Mouse (Mus musculus) hindbrain, embryonic 13.5 days (tissue): Measurements from ENCODE around the gene Phldb2. TPM values are rescaled to one million over a fixed set of nuclear protein-coding genes. Genes with fewer than 3 reads are reported as not detected.

Source experiments
- ATAC-seq: fragments of 200-750 bp; cut with Nextera tagmentation; 2 replicates; pipeline ENCODE4 v1.8.0; 2017; ENCODE audit warnings: moderate TSS enrichment; ENCODE audit not compliant: low FRiP score
- H3K27ac ChIP-seq: fragments of 300-500 bp; sonication (generic); 2 replicates; pipeline ENCODE4 v1.5.1; 2015; ENCODE audit warnings: inconsistent platforms, mild to moderate bottlenecking, moderate library complexity
- H3K27me3 ChIP-seq: fragments of 300-500 bp; sonication (generic); 2 replicates; pipeline ENCODE4 v1.6.1; 2015; ENCODE audit warnings: mild to moderate bottlenecking, inconsistent platforms
- H3K36me3 ChIP-seq: fragments of 300-500 bp; sonication (generic); 2 replicates; pipeline ENCODE4 v1.6.1; 2015; ENCODE audit warnings: mild to moderate bottlenecking, inconsistent platforms
- H3K4me1 ChIP-seq: fragments of 300-500 bp; sonication (generic); replicated peaks from 2 replicates; pipeline ENCODE4 v1.6.1; 2015; ENCODE audit warnings: inconsistent platforms
- H3K4me2 ChIP-seq: fragments of 300-500 bp; sonication (generic); 2 replicates; pipeline ENCODE4 v1.6.1; 2015; ENCODE audit warnings: inconsistent platforms, mild to moderate bottlenecking, moderate library complexity
- H3K4me3 ChIP-seq: fragments of 300-500 bp; sonication (generic); 2 replicates; pipeline ENCODE4 v1.5.1; 2015; ENCODE audit warnings: mild to moderate bottlenecking, inconsistent platforms
- H3K9ac ChIP-seq: fragments of 300-500 bp; sonication (generic); 2 replicates; pipeline ENCODE4 v1.6.1; 2015; ENCODE audit warnings: mild to moderate bottlenecking, inconsistent platforms
- H3K9me3 ChIP-seq: fragments of 300-500 bp; sonication (generic); 2 replicates; pipeline ENCODE4 v1.6.1; 2016; ENCODE audit warnings: inconsistent platforms
- WGBS: fragments of 180-500 bp; shearing (Covaris S2); methylation state at CpG from one replicate; pipeline ENCODE4 v1.1.7; 2015; 5-methylcytosine and 5-hydroxymethylcytosine counted together
- polyA plus RNA-seq: library from polyadenylated mRNA; unstranded; fragments of >200 nt; fragmentation: Nextera tagmentation; extraction: Ambion mirVana; gene quantifications from 2 replicates; pipeline ENCODE4 v1.2.1, GENCODE M21; 2015

Phldb2 gene
- polyA plus RNA-seq, 1 experiment from 2014 or later: 12.5 TPM

DNA sequence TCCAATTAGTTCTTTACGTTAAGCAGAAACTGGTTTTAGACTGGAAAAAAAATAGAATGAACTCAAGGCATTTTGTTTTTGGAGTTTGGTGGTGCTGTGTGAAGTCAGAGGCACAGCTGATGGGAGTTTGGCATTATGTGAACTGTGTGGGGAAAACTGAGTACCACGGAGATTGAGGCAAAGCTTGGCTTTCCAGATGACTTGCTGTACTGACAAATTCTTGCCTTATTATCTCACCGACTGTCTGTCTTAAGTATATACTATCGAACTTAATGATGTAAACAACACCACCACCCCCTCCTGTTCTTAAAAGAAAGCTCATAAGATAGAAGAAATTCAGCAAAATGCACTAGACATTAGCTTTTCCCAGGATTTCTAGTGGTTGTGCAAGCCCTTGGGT is 129.4 kb downstream of the Phldb2 start:
- Histone ChIP-seq H3K27ac (no peak overlapping the region), H3K4me2 (no peak overlapping the region), H3K4me1 (no peaks in the 10 kb centered on the region), H3K27me3 (no peaks in the 10 kb centered on the region), H3K4me3 (no peak overlapping the region), H3K9ac (no peak overlapping the region), H3K36me3 (peaks cover 11% of the 10 kb centered on the region; the same call in 1 of the 2 replicates), H3K9me3 (no peaks in the 10 kb centered on the region)
- no peak for ATAC-seq
- 69% methylated on average over 4 of the region's 4 CpGs for WGBS

DNA sequence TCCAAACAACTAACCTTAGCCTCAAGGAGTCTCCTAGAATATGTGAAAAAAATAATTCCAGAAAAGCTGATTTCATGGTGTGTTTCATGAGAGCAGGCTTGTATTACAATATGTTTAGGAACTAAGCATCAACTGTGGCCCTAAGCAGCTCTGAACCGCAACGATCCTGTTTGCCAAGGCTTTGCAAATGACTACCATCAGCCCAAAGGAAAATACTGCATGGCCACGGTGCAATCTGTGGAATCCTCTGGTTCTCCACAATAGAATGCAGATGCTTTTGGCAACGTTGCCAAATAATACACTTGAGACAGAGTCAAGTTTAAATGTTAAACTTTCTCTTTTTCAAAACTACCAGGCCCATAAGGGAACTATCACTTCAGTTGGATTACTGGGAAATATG is 133.5 kb downstream of the Phldb2 start:
- no peak for ATAC-seq
- Histone ChIP-seq H3K4me2 (no peak overlapping the region), H3K4me1 (no peaks in the 10 kb centered on the region), H3K36me3 (peaks cover 2% of the 10 kb centered on the region; the same call in 1 of the 2 replicates), H3K4me3 (no peak overlapping the region), H3K9me3 (no peaks in the 10 kb centered on the region), H3K27ac (no peak overlapping the region), H3K9ac (no peak overlapping the region), H3K27me3 (no peaks in the 10 kb centered on the region)
- WGBS: 85% methylated on average over 4 of the region's 4 CpGs

- no peaks in the 10 kb centered on the region for H3K27me3 ChIP-seq
- no peak overlapping the region for H3K9ac ChIP-seq
- no peak for ATAC-seq
These were observed 135.6 kb downstream of the Phldb2 start for GRCm38 (mm10) chr16:45817795-45818194.

DNA sequence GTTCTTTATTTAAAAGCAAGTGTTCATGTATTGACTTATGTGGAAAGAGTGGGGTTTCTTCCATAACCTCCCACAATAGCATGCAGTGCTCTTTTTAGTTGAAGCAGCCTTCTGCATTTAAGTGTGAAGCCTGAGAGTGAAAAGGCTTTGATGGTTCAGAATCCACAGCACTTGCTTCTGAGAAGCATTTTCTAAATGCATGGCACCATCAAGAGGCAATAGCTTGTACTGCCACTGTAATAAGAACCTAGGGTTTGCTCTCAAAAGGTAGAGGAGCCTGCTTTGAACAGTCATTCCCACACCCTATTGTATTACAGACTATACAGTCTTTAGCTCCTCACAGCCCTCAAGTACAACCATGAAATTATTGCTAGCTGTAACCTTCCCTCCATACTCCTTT is 136.7 kb downstream of the Phldb2 start:
- H3K9ac ChIP-seq: no peak overlapping the region
- no peak for ATAC-seq
- no peak overlapping the region for H3K4me3 ChIP-seq
- H3K4me2 ChIP-seq: no peak overlapping the region
- no peaks in the 10 kb centered on the region for H3K4me1 ChIP-seq
- H3K9me3 ChIP-seq: no peaks in the 10 kb centered on the region
- no peaks in the 10 kb centered on the region for H3K36me3 ChIP-seq
- H3K27me3 ChIP-seq: no peaks in the 10 kb centered on the region
- no peak overlapping the region for H3K27ac ChIP-seq

More at GRCm38 (mm10) chr16:45817795-45818194, 135.6 kb downstream of the Phldb2 start:
- WGBS: 85% methylated on average over 3 of the region's 3 CpGs
- H3K4me3 ChIP-seq: no peak overlapping the region
- H3K4me2 ChIP-seq: no peak overlapping the region
- H3K36me3 ChIP-seq: no peaks in the 10 kb centered on the region
- no peak overlapping the region for H3K27ac ChIP-seq
- no peaks in the 10 kb centered on the region for H3K4me1 ChIP-seq
- no peaks in the 10 kb centered on the region for H3K9me3 ChIP-seq

DNA sequence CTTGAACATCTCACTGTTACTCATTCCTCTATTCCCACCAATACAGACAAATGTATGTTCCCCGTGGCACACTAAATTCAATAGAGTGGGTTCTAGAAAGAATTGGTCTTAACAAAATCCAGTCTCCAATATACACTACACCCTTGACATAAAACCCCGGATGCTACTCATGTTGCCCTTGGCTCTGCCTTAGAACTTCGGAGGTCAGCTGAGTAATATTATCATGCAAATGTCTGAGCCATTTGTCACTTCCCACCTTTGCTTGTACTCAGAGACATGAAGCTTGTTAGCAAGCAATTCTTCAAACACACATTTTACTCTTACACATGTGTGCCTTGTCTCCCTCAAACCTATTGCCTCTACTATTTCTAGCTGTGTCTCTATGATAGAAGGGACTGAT is 138.8 kb downstream of the Phldb2 start:
- no peaks in the 10 kb centered on the region for H3K27me3 ChIP-seq
- H3K4me1 ChIP-seq: no peaks in the 10 kb centered on the region
- H3K36me3 ChIP-seq: no peaks in the 10 kb centered on the region
- no peak overlapping the region for H3K4me2 ChIP-seq
- no peak overlapping the region for H3K9ac ChIP-seq
- H3K9me3 ChIP-seq: no peaks in the 10 kb centered on the region
- ATAC-seq: no peak
- no peak overlapping the region for H3K27ac ChIP-seq
- WGBS: 76% methylated on average over 3 of the region's 3 CpGs
- no peak overlapping the region for H3K4me3 ChIP-seq

DNA sequence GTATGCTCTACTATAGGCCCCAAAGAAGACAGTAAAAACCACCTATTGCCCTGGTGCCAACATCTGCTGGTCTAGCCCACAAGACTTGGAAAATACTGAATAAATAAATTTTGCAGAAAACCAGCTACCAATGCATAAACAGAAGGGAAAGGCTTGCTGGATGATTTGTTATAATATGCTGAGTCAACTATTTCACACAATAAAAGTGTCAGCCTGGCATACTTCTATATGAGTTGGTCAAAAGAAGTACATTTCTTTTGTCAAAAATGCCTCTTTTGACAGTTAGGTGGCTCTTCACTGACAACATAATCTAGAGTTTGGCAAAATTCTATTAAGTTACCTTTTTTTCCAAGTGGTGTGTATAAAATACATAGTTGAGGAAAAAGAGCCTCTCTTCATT is 141.6 kb downstream of the Phldb2 start:
- Histone ChIP-seq H3K4me1 (no peaks in the 10 kb centered on the region), H3K27ac (no peak overlapping the region), H3K9ac (no peak overlapping the region), H3K36me3 (peaks cover 8% of the 10 kb centered on the region), H3K27me3 (no peaks in the 10 kb centered on the region), H3K9me3 (no peaks in the 10 kb centered on the region), H3K4me2 (no peak overlapping the region), H3K4me3 (no peak overlapping the region)
- ATAC-seq: no peak

- Histone ChIP-seq H3K4me2 (no peak overlapping the region), H3K4me1 (no peaks in the 10 kb centered on the region), H3K36me3 (peaks cover 8% of the 10 kb centered on the region), H3K9me3 (no peaks in the 10 kb centered on the region), H3K27ac (no peak overlapping the region), H3K27me3 (no peaks in the 10 kb centered on the region), H3K4me3 (no peak overlapping the region), H3K9ac (no peak overlapping the region)
- ATAC-seq: no peak
- 90% methylated on average over 6 of the region's 6 CpGs for WGBS
These were observed 142.5 kb downstream of the Phldb2 start for GRCm38 (mm10) chr16:45810829-45811326.

DNA sequence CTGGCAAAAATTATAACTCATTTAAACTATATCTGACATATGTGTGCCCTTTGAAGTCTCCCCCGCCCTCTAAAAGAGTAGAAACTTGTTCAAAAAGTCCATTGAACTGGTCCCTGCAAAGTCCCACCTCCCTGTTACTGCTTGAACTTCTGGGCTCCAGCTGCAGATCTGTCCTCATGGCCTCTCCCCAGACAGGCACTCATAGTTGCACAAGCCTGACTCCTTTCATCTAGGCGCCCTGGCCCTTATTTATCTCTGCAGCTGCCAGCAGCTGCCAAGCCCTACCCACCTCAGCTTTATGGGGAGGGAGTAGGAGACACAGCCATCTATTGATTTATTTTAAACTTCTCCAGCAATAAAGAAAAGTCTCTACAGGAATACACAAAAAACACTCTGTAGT is 143.2 kb downstream of the Phldb2 start:
- Histone ChIP-seq H3K9me3 (no peaks in the 10 kb centered on the region), H3K36me3 (peaks cover 8% of the 10 kb centered on the region), H3K9ac (no peak overlapping the region), H3K4me2 (no peak overlapping the region), H3K4me3 (no peak overlapping the region), H3K4me1 (no peaks in the 10 kb centered on the region), H3K27ac (no peak overlapping the region), H3K27me3 (no peaks in the 10 kb centered on the region)
- ATAC-seq: no peak
- WGBS: 83% methylated on average over 2 of the region's 2 CpGs

GRCm38 (mm10) chr16:45804708-45805107 is 148.7 kb downstream of the Phldb2 start:
- Histone ChIP-seq H3K36me3 (peaks cover 13% of the 10 kb centered on the region), H3K4me2 (no peak overlapping the region), H3K9me3 (no peaks in the 10 kb centered on the region), H3K27ac (no peak overlapping the region), H3K9ac (no peak overlapping the region), H3K4me3 (no peak overlapping the region), H3K27me3 (no peaks in the 10 kb centered on the region), H3K4me1 (no peaks in the 10 kb centered on the region)
- ATAC-seq: no peak
- 73% methylated on average over 3 of the region's 3 CpGs for WGBS

DNA sequence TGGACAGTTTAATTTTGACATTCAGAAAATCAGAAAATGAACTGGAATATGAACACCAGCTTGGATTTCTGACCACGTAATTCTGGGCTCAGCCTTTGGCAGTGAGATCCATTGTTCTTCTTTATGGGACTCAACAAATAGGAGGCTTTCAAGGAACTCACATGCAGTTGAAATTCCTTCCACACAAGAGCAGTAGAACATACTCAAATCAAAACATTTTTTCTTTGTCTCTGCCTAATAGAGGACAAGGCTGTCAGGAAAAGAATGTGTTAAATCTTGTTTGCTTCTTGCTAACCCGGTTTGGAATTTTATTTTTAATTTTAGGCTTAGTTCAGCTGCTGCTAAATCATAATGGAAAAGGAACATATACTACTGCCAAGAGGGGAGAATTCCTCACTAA is 153.0 kb downstream of the Phldb2 start:
- no peak for ATAC-seq
- Histone ChIP-seq H3K9ac (no peak overlapping the region), H3K4me2 (no peak overlapping the region), H3K4me1 (no peaks in the 10 kb centered on the region; the same call in 1 of the 2 replicates), H3K4me3 (no peak overlapping the region), H3K27me3 (no peaks in the 10 kb centered on the region), H3K9me3 (no peaks in the 10 kb centered on the region), H3K27ac (no peak overlapping the region), H3K36me3 (peaks cover 4% of the 10 kb centered on the region)
- WGBS: 80% methylated on average over 2 of the region's 2 CpGs

- 80% methylated on average over 4 of the region's 4 CpGs for WGBS
- no peak for ATAC-seq
- Histone ChIP-seq H3K4me1 (no peaks in the 10 kb centered on the region; the same call in 1 of the 2 replicates), H3K9ac (no peak overlapping the region), H3K36me3 (peaks cover 4% of the 10 kb centered on the region), H3K27me3 (no peaks in the 10 kb centered on the region), H3K9me3 (no peaks in the 10 kb centered on the region), H3K27ac (no peak overlapping the region), H3K4me3 (no peak overlapping the region), H3K4me2 (no peak overlapping the region)
These were observed 154.2 kb downstream of the Phldb2 start for GRCm38 (mm10) chr16:45799150-45799549.

DNA sequence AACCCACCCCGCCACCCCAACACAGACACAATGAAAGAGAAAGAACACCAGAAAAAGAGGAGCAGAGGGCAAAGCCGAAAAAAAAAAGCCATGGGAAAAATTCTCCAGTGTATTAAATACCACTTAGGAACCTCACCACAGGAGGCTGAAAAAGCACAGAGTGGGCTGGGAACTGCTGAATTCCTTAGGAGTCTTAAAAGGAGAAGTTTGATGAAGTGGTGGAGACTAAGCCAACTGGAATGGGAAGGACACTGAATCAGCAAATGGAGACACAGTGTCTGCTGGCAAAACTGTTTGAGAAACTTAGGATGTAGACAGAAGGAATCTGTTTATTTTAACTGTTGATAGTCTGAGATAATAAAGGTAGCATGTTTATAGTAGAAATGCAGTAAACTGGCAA is 154.8 kb downstream of the Phldb2 start:
- no peak overlapping the region for H3K4me3 ChIP-seq
- peaks cover 5% of the 10 kb centered on the region for H3K36me3 ChIP-seq
- ATAC-seq: no peak
- no peaks in the 10 kb centered on the region for H3K27me3 ChIP-seq
- no peak overlapping the region for H3K4me2 ChIP-seq
- H3K9ac ChIP-seq: no peak overlapping the region
- no peaks in the 10 kb centered on the region for H3K9me3 ChIP-seq
- H3K27ac ChIP-seq: no peak overlapping the region
- 93% methylated on average over 2 of the region's 2 CpGs for WGBS
- H3K4me1 ChIP-seq: no peaks in the 10 kb centered on the region; the same call in 1 of the 2 replicates

DNA sequence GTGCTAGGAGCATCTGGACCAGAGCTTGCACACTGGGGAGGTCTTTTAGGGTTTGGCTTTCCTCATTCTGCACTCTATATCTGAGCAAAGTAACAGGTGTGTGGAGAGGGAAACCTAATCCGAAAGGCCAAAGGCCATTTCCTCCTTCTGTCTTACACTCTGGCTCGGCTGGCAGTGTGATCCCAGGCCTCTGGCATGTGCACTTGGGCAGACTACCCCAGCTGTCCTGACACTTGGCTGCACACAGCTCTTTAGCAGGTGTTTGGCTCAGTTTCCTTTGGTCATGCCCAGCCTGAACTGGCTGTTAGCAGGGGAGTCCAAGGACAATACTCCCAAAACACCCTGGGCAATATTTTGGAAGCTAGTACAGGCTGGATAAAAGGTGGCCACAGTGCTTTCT is 156.6 kb downstream of the Phldb2 start:
- H3K9ac ChIP-seq: no peak overlapping the region
- no peak overlapping the region for H3K27ac ChIP-seq
- H3K27me3 ChIP-seq: no peaks in the 10 kb centered on the region
- H3K4me1 ChIP-seq: no peaks in the 10 kb centered on the region; the same call in 1 of the 2 replicates
- no peak overlapping the region for H3K4me3 ChIP-seq
- ATAC-seq: no peak
- H3K36me3 ChIP-seq: peaks cover 5% of the 10 kb centered on the region; the same call in 1 of the 2 replicates
- H3K4me2 ChIP-seq: no peak overlapping the region
- 65% methylated on average over 2 of the region's 2 CpGs for WGBS
- H3K9me3 ChIP-seq: no peaks in the 10 kb centered on the region
